Mouse (Mus musculus) heart, embryonic 11.5 days (tissue): Measurements from ENCODE around the gene Dis3l2. TPM values are rescaled to one million over a fixed set of nuclear protein-coding genes. Genes with fewer than 3 reads are reported as not detected.
A peak's percentile ranks its signal among the peaks of the same experiment; 100 is the strongest.

Experiments used
- ATAC-seq: fragments of 200-750 bp; cut with Nextera tagmentation; replicated peaks from 2 replicates; pipeline ENCODE4 v1.8.0; 2017; ENCODE audit warnings: moderate library complexity; ENCODE audit not compliant: insufficient number of reproducible peaks, low FRiP score, low TSS enrichment
- H3K27ac ChIP-seq: fragments of 300-500 bp; sonication (generic); 2 replicates; pipeline ENCODE4 v1.5.1; 2014; ENCODE audit warnings: mild to moderate bottlenecking, low read depth, low read length
- H3K27me3 ChIP-seq: fragments of 300-500 bp; sonication (generic); 2 replicates; pipeline ENCODE4 v1.6.1; 2014; ENCODE audit warnings: mild to moderate bottlenecking, low read length, mixed read lengths; ENCODE audit not compliant: control insufficient read depth, insufficient read depth
- H3K36me3 ChIP-seq: fragments of 300-500 bp; sonication (generic); 2 replicates; pipeline ENCODE4 v1.6.1; 2014; ENCODE audit warnings: mild to moderate bottlenecking, low read length, moderate library complexity, mixed read lengths; ENCODE audit not compliant: control insufficient read depth, insufficient read depth
- H3K4me1 ChIP-seq: fragments of 300-500 bp; sonication (generic); 2 replicates; pipeline ENCODE4 v1.6.1; 2014; ENCODE audit warnings: low read length; ENCODE audit not compliant: control insufficient read depth, insufficient read depth
- H3K4me2 ChIP-seq: fragments of 300-500 bp; sonication (generic); 2 replicates; pipeline ENCODE4 v1.6.1; 2014; ENCODE audit warnings: mild to moderate bottlenecking, moderate library complexity
- H3K4me3 ChIP-seq: fragments of 300-500 bp; sonication (generic); 2 replicates; pipeline ENCODE4 v1.5.1; 2014; ENCODE audit warnings: low read depth, low read length
- H3K9ac ChIP-seq: fragments of 300-500 bp; sonication (generic); 2 replicates; pipeline ENCODE4 v1.6.1; 2014; ENCODE audit warnings: mild to moderate bottlenecking, low read depth, low read length, moderate library complexity
- H3K9me3 ChIP-seq: fragments of 300-500 bp; sonication (generic); replicated peaks from 2 replicates; pipeline ENCODE4 v1.6.1; 2016; ENCODE audit warnings: low read length; ENCODE audit not compliant: control insufficient read depth
- WGBS: fragments of 180-500 bp; shearing (Covaris S2); extraction: QIAGEN DNeasy Blood & Tissue Kit; methylation state at CpG from one replicate; pipeline ENCODE4 v1.1.7; 2014; ENCODE audit not compliant: insufficient replicate concordance; 5-methylcytosine and 5-hydroxymethylcytosine counted together
- polyA plus RNA-seq: library from polyadenylated mRNA; unstranded; fragments of >200 nt; fragmentation: Nextera tagmentation; extraction: Ambion mirVana; gene quantifications from 2 replicates; pipeline ENCODE4 v1.2.1, GENCODE M21; 2014

Gene Dis3l2
- polyA plus RNA-seq, 1 experiment from 2014 or later: 15.8 TPM

GRCm38 (mm10) chr1:87036334-87036733 is 332.7 kb downstream of the Dis3l2 start:
- Histone ChIP-seq H3K9ac (no peak overlapping the region), H3K36me3 (no peaks in the 10 kb centered on the region), H3K9me3 (no peaks in the 10 kb centered on the region), H3K27me3 (no peaks in the 10 kb centered on the region), H3K4me3 (no peak overlapping the region), H3K27ac (peak overlapping the region; percentile 6), H3K4me2 (no peak overlapping the region), H3K4me1 (peaks cover 17% of the 10 kb centered on the region)
- no peak for ATAC-seq
- WGBS: 56% methylated on average over 3 of the region's 3 CpGs

GRCm38 (mm10) chr1:87038477-87039070 is 335.0 kb downstream of the Dis3l2 start:
- H3K4me2 ChIP-seq: no peak overlapping the region
- H3K36me3 ChIP-seq: no peaks in the 10 kb centered on the region
- no peak overlapping the region for H3K27ac ChIP-seq
- H3K9ac ChIP-seq: no peak overlapping the region
- H3K4me3 ChIP-seq: no peak overlapping the region
- no peaks in the 10 kb centered on the region for H3K9me3 ChIP-seq
- no peaks in the 10 kb centered on the region for H3K27me3 ChIP-seq
- WGBS: 84% methylated on average over 2 of the region's 2 CpGs
- no peak for ATAC-seq
- peaks cover 13% of the 10 kb centered on the region for H3K4me1 ChIP-seq

GRCm38 (mm10) chr1:87041119-87041518 is 337.5 kb downstream of the Dis3l2 start:
- no peak for ATAC-seq
- no peaks in the 10 kb centered on the region for H3K27me3 ChIP-seq
- 30% methylated on average over 3 of the region's 3 CpGs for WGBS
- no peak overlapping the region for H3K4me3 ChIP-seq
- no peaks in the 10 kb centered on the region for H3K36me3 ChIP-seq
- no peak overlapping the region for H3K9ac ChIP-seq
- no peak overlapping the region for H3K4me2 ChIP-seq
- peaks cover 3% of the 10 kb centered on the region for H3K4me1 ChIP-seq
- H3K9me3 ChIP-seq: no peaks in the 10 kb centered on the region
- H3K27ac ChIP-seq: no peak overlapping the region

- H3K4me2 ChIP-seq: no peak overlapping the region
- H3K27ac ChIP-seq: no peak overlapping the region
- H3K9ac ChIP-seq: no peak overlapping the region
- H3K4me3 ChIP-seq: no peak overlapping the region
- H3K27me3 ChIP-seq: no peaks in the 10 kb centered on the region
- 0% methylated on average over 1 of the region's 1 CpGs for WGBS
- peak; percentile 46; the same call in 1 of the 2 replicates for ATAC-seq
- no peaks in the 10 kb centered on the region for H3K9me3 ChIP-seq
- H3K4me1 ChIP-seq: no peaks in the 10 kb centered on the region
- H3K36me3 ChIP-seq: no peaks in the 10 kb centered on the region
Measured at GRCm38 (mm10) chr1:87041814-87042438, 338.3 kb downstream of the Dis3l2 start.

GRCm38 (mm10) chr1:87050072-87050471 is 346.5 kb downstream of the Dis3l2 start:
- Histone ChIP-seq H3K4me1 (no peaks in the 10 kb centered on the region), H3K4me3 (no peak overlapping the region), H3K9ac (no peak overlapping the region), H3K4me2 (no peak overlapping the region), H3K9me3 (no peaks in the 10 kb centered on the region), H3K27me3 (no peaks in the 10 kb centered on the region), H3K27ac (no peak overlapping the region), H3K36me3 (no peaks in the 10 kb centered on the region)
- ATAC-seq: no peak
- 66% methylated on average over 3 of the region's 3 CpGs for WGBS

GRCm38 (mm10) chr1:87050700-87051099 is 347.1 kb downstream of the Dis3l2 start:
- no peaks in the 10 kb centered on the region for H3K27me3 ChIP-seq
- H3K9me3 ChIP-seq: no peaks in the 10 kb centered on the region
- 60% methylated on average over 1 of the region's 1 CpGs for WGBS
- H3K4me1 ChIP-seq: no peaks in the 10 kb centered on the region
- no peak overlapping the region for H3K4me2 ChIP-seq
- no peak for ATAC-seq
- H3K36me3 ChIP-seq: no peaks in the 10 kb centered on the region
- H3K27ac ChIP-seq: no peak overlapping the region
- no peak overlapping the region for H3K9ac ChIP-seq
- H3K4me3 ChIP-seq: no peak overlapping the region

- Histone ChIP-seq H3K4me2 (no peak overlapping the region), H3K4me1 (no peaks in the 10 kb centered on the region), H3K4me3 (no peak overlapping the region), H3K36me3 (no peaks in the 10 kb centered on the region), H3K9me3 (no peaks in the 10 kb centered on the region), H3K9ac (no peak overlapping the region), H3K27ac (no peak overlapping the region), H3K27me3 (no peaks in the 10 kb centered on the region)
- no peak for ATAC-seq
- WGBS: 70% methylated on average over 4 of the region's 4 CpGs
Measured at GRCm38 (mm10) chr1:87051369-87051768, 347.8 kb downstream of the Dis3l2 start.

GRCm38 (mm10) chr1:87057075-87057474 is 353.5 kb downstream of the Dis3l2 start:
- Histone ChIP-seq H3K36me3 (no peaks in the 10 kb centered on the region), H3K9me3 (no peaks in the 10 kb centered on the region), H3K27me3 (no peaks in the 10 kb centered on the region), H3K4me2 (no peak overlapping the region), H3K9ac (no peak overlapping the region), H3K4me1 (no peaks in the 10 kb centered on the region), H3K27ac (no peak overlapping the region), H3K4me3 (no peak overlapping the region)
- 74% methylated on average over 4 of the region's 4 CpGs for WGBS
- no peak for ATAC-seq
